Mouse (Mus musculus) intestine, embryonic 14.5 days (tissue): ENCODE data around the gene Per3. TPM values are rescaled to one million over a fixed set of nuclear protein-coding genes. Genes with fewer than 3 reads are reported as not detected.

ENCODE experiments used
- ATAC-seq: fragments of 200-750 bp; cut with Nextera tagmentation; replicated peaks from 2 replicates; pipeline ENCODE4 v1.8.0; 2017; ENCODE audit warnings: low read depth, moderate number of reproducible peaks, moderate TSS enrichment, moderate library complexity; ENCODE audit not compliant: low FRiP score, low TSS enrichment
- DNase-seq: peaks from one replicate; pipeline ENCODE4 v3.0.0-alpha.2; 2018; ENCODE audit warnings: low spot score
- H3K27ac ChIP-seq: fragments of 300-500 bp; sonication (generic); 2 replicates; pipeline ENCODE4 v1.5.1; 2014; ENCODE audit warnings: low read depth, mild to moderate bottlenecking, control low read depth
- H3K27me3 ChIP-seq: fragments of 300-500 bp; sonication (generic); replicated peaks from 2 replicates; pipeline ENCODE4 v1.6.1; 2014; ENCODE audit warnings: low read length, control low read depth; ENCODE audit not compliant: control insufficient read depth, insufficient read depth
- H3K36me3 ChIP-seq: fragments of 300-500 bp; sonication (generic); 2 replicates; pipeline ENCODE4 v1.6.1; 2014; ENCODE audit warnings: low read length, control low read depth; ENCODE audit not compliant: control insufficient read depth, insufficient read depth
- H3K4me1 ChIP-seq: fragments of 300-500 bp; sonication (generic); replicated peaks from 2 replicates; pipeline ENCODE4 v1.6.1; 2014; ENCODE audit warnings: low read length, control low read depth, mixed read lengths; ENCODE audit not compliant: control insufficient read depth, insufficient read depth
- H3K4me2 ChIP-seq: fragments of 300-500 bp; sonication (generic); 2 replicates; pipeline ENCODE4 v1.6.1; 2014; ENCODE audit warnings: low read length
- H3K4me3 ChIP-seq: fragments of 300-500 bp; sonication (generic); 2 replicates; pipeline ENCODE4 v1.5.1; 2014; ENCODE audit warnings: low read depth, low read length, control low read depth, mixed read lengths
- H3K9ac ChIP-seq: fragments of 300-500 bp; sonication (generic); 2 replicates; pipeline ENCODE4 v1.6.1; 2014; ENCODE audit warnings: mild to moderate bottlenecking, low read length
- H3K9me3 ChIP-seq: fragments of 300-500 bp; sonication (generic); 2 replicates; pipeline ENCODE4 v1.6.1; 2016; ENCODE audit warnings: low read length, control low read depth; ENCODE audit not compliant: control insufficient read depth
- WGBS: fragments of 180-500 bp; shearing (Covaris S2); extraction: QIAGEN DNeasy Blood & Tissue Kit; methylation state at CpG from one replicate; pipeline ENCODE4 v1.1.7; 2014; 5-methylcytosine and 5-hydroxymethylcytosine counted together
- polyA plus RNA-seq: library from polyadenylated mRNA; unstranded; fragments of >200 nt; fragmentation: Nextera tagmentation; extraction: Ambion mirVana; gene quantifications from 2 replicates; pipeline ENCODE4 v1.2.1, GENCODE M21; 2014

The Per3 gene
- polyA plus RNA-seq, 1 experiment from 2014 or later: 6.0 TPM

- Histone ChIP-seq H3K4me3 (no peak overlapping the region), H3K9me3 (no peaks in the 10 kb centered on the region), H3K9ac (no peak overlapping the region), H3K36me3 (peaks cover 4% of the 10 kb centered on the region; the same call in 1 of the 2 replicates), H3K4me1 (no peaks in the 10 kb centered on the region), H3K27me3 (no peaks in the 10 kb centered on the region), H3K27ac (no peak overlapping the region), H3K4me2 (no peak overlapping the region)
- ATAC-seq: no peak
- 88% methylated on average over 7 of the region's 7 CpGs for WGBS
- DNase-seq: no peak
Observed at GRCm38 (mm10) chr4:151010316-151010715, 34.1 kb downstream of the Per3 start.

GRCm38 (mm10) chr4:151006945-151007344 lies 37.5 kb downstream of the Per3 start:
- no peak overlapping the region for H3K4me2 ChIP-seq

GRCm38 (mm10) chr4:151005656-151006318 lies 38.7 kb downstream of the Per3 start:
- H3K9ac ChIP-seq: no peak overlapping the region
- ATAC-seq: no peak
- H3K4me3 ChIP-seq: no peak overlapping the region
- 0 out of 2 replicates have a peak, but pooled peaks cover 7% of the 10 kb centered on the region for H3K36me3 ChIP-seq
- 90% methylated on average over 13 of the region's 13 CpGs for WGBS
- H3K4me1 ChIP-seq: no peaks in the 10 kb centered on the region
- H3K4me2 ChIP-seq: no peak overlapping the region
- H3K27me3 ChIP-seq: no peaks in the 10 kb centered on the region
- DNase-seq: no peak
- H3K27ac ChIP-seq: no peak overlapping the region
- no peaks in the 10 kb centered on the region for H3K9me3 ChIP-seq

More at GRCm38 (mm10) chr4:151006945-151007344, 37.5 kb downstream of the Per3 start:
- Histone ChIP-seq H3K4me3 (no peak overlapping the region), H3K27me3 (no peaks in the 10 kb centered on the region), H3K4me1 (no peaks in the 10 kb centered on the region), H3K27ac (no peak overlapping the region), H3K36me3 (peaks cover 7% of the 10 kb centered on the region; the same call in 1 of the 2 replicates), H3K9ac (no peak overlapping the region), H3K9me3 (no peaks in the 10 kb centered on the region)
- ATAC-seq (no peak), DNase-seq (peak; percentile 63)
- 58% methylated on average over 6 of the region's 6 CpGs for WGBS

GRCm38 (mm10) chr4:151001397-151001796 lies 43.1 kb downstream of the Per3 start:
- ATAC-seq: no peak

GRCm38 (mm10) chr4:150998626-150999025 lies 45.8 kb downstream of the Per3 start:
- DNase-seq (no peak), ATAC-seq (no peak)
- H3K4me2 ChIP-seq: no peak overlapping the region
- no peak overlapping the region for H3K9ac ChIP-seq
- H3K27ac ChIP-seq: no peak overlapping the region
- 95% methylated on average over 9 of the region's 9 CpGs for WGBS
- H3K9me3 ChIP-seq: no peaks in the 10 kb centered on the region
- H3K4me1 ChIP-seq: no peaks in the 10 kb centered on the region
- no peaks in the 10 kb centered on the region for H3K27me3 ChIP-seq
- H3K4me3 ChIP-seq: no peak overlapping the region
- no peaks in the 10 kb centered on the region for H3K36me3 ChIP-seq

More at GRCm38 (mm10) chr4:151001397-151001796, 43.1 kb downstream of the Per3 start:
- Histone ChIP-seq H3K27ac (no peak overlapping the region), H3K4me1 (no peaks in the 10 kb centered on the region), H3K4me2 (no peak overlapping the region), H3K9ac (no peak overlapping the region), H3K4me3 (no peak overlapping the region), H3K36me3 (0 out of 2 replicates have a peak, but pooled peaks cover 7% of the 10 kb centered on the region), H3K9me3 (no peaks in the 10 kb centered on the region), H3K27me3 (no peaks in the 10 kb centered on the region)
- DNase-seq: no peak
- WGBS: 50% methylated on average over 13 of the region's 13 CpGs

- Histone ChIP-seq H3K4me1 (no peaks in the 10 kb centered on the region), H3K27me3 (no peaks in the 10 kb centered on the region), H3K9ac (no peak within 1 kb of the TSS), H3K4me2 (no peak within 1 kb of the TSS), H3K4me3 (no peak within 1 kb of the TSS), H3K9me3 (no peaks in the 10 kb centered on the region), H3K36me3 (no peaks in the 10 kb centered on the region), H3K27ac (no peak within 1 kb of the TSS)
- 85% methylated on average over 7 of the region's 7 CpGs for WGBS
- ATAC-seq (no peak), DNase-seq (no peak)
Observed at GRCm38 (mm10) chr4:150996797-150997196, 47.7 kb downstream of the Per3 start, which contains the start of gene Uts2. Gene Uts2 (plus strand): TSS chr4:150997097.

GRCm38 (mm10) chr4:150990148-150990547 lies 54.3 kb downstream of the Per3 start:
- no peaks in the 10 kb centered on the region for H3K27me3 ChIP-seq
- ATAC-seq: no peak
- H3K27ac ChIP-seq: no peak overlapping the region
- H3K9me3 ChIP-seq: no peaks in the 10 kb centered on the region
- no peaks in the 10 kb centered on the region for H3K36me3 ChIP-seq
- no peak for DNase-seq
- no peak overlapping the region for H3K4me3 ChIP-seq
- no peaks in the 10 kb centered on the region for H3K4me1 ChIP-seq
- no peak overlapping the region for H3K4me2 ChIP-seq
- WGBS: 40% methylated on average over 6 of the region's 6 CpGs
- H3K9ac ChIP-seq: no peak overlapping the region

- H3K9ac ChIP-seq: no peak overlapping the region
- H3K36me3 ChIP-seq: no peaks in the 10 kb centered on the region
- no peak overlapping the region for H3K4me3 ChIP-seq
- H3K27ac ChIP-seq: no peak overlapping the region
- H3K4me1 ChIP-seq: no peaks in the 10 kb centered on the region
- DNase-seq: no peak
- no peaks in the 10 kb centered on the region for H3K9me3 ChIP-seq
- H3K27me3 ChIP-seq: no peaks in the 10 kb centered on the region
- ATAC-seq: no peak
- 84% methylated on average over 5 of the region's 5 CpGs for WGBS
- H3K4me2 ChIP-seq: no peak overlapping the region
Observed at GRCm38 (mm10) chr4:150980153-150980552, 64.3 kb downstream of the Per3 start.

- H3K9ac ChIP-seq: no peak overlapping the region
- 74% methylated on average over 9 of the region's 9 CpGs for WGBS
- DNase-seq: no peak
- no peak overlapping the region for H3K4me3 ChIP-seq
- H3K27me3 ChIP-seq: no peaks in the 10 kb centered on the region
- no peak overlapping the region for H3K27ac ChIP-seq
- H3K36me3 ChIP-seq: no peaks in the 10 kb centered on the region
- H3K4me2 ChIP-seq: no peak overlapping the region
- no peaks in the 10 kb centered on the region for H3K4me1 ChIP-seq
- no peaks in the 10 kb centered on the region for H3K9me3 ChIP-seq
- no peak for ATAC-seq
Observed at GRCm38 (mm10) chr4:150979455-150979854, 65.0 kb downstream of the Per3 start.
